In genomic region chr4:154207261-154207660, GRCm38 (mm10) we compare ENCODE assay signal across 8 mouse cellular contexts. TPM values are rescaled to one million over a fixed set of nuclear protein-coding genes. Genes with fewer than 3 reads are reported as not detected.
DNase-seq lines count a peak whose midpoint lies in the region; ATAC-seq and TF ChIP-seq lines count a peak whose summit lies in the region.

No protein-coding gene starts in this region.

- no peaks in the 10 kb centered on the region for H3K4me1 ChIP-seq in CH12.LX (ENCODE audit: control insufficient read depth in 1 of 2, insufficient read depth in 2 of 2)
- H3K4me1 ChIP-seq in cortical plate, adult 2 months (ENCODE audit: control insufficient read depth, insufficient read depth, low read length) = no peaks in the 10 kb centered on the region
- H3K4me1 ChIP-seq in liver, postnatal 0 days (ENCODE audit: insufficient read depth) = no peaks in the 10 kb centered on the region
- H3K4me1 ChIP-seq in olfactory bulb, adult 2 months (ENCODE audit: control insufficient read depth, insufficient read depth, low read length) = peaks cover 6% of the 10 kb centered on the region; the same call in 1 of the 2 replicates

- no peak overlapping the region for H3K9ac ChIP-seq in CH12.LX (ENCODE audit: insufficient read depth, low read depth)
- no peak overlapping the region for H3K9ac ChIP-seq in liver, postnatal 0 days (replicated peaks)

- TF ChIP-seq EP300 in CH12.LX (IDR thresholded peaks at IDR 0.05; ENCODE audit: low read length) = no peak
- TF ChIP-seq EP300 in liver, postnatal 0 days (IDR thresholded peaks at IDR 0.05; ENCODE audit: low read depth) = no peak

- DNase-seq in CH12.LX (ENCODE audit: extremely low read depth) = peak; percentile 54
- DNase-seq in kidney, postnatal 36 days = peak; percentile 50 to 85
- peak; percentile 74 for DNase-seq in liver, postnatal 0 days
- DNase-seq in urinary bladder, postnatal 36 days (ENCODE audit: low spot score in 2 of 2) = peak; percentile 48 to 50

- no peak overlapping the region for H3K4me2 ChIP-seq in CH12.LX (ENCODE audit: insufficient read depth, low read depth, poor library complexity, severe bottlenecking)
- no peak overlapping the region for H3K4me2 ChIP-seq in liver, postnatal 0 days (ENCODE audit: low read depth, low read length)

- H3K27ac ChIP-seq in CH12.LX (ENCODE audit: insufficient read depth, low read depth) = no peak overlapping the region
- no peak overlapping the region for H3K27ac ChIP-seq in cortical plate, adult 2 months (ENCODE audit: insufficient read depth, low read length)
- no peak overlapping the region for H3K27ac ChIP-seq in liver, postnatal 0 days (ENCODE audit: low read depth)
- no peak overlapping the region for H3K27ac ChIP-seq in olfactory bulb, adult 2 months (ENCODE audit: insufficient read depth, low read depth, low read length)

- in situ Hi-C loops in CH12.LX (cut with MboI; ENCODE audit: low pct_ligation_motif_present, low pct_unique_long_range_greater_than_20kb, low sequenced_read_pairs) = loop anchor here (5.0 to 25.0 kb wide), 2 partner anchors 40 to 605 kb away; no protein-coding TSS in a partner anchor

- dilution Hi-C loops in CH12.LX (cut with MboI; ENCODE audit: extremely low pct_ligation_motif_present, extremely low pct_unique_long_range_greater_than_20kb, low sequenced_read_pairs) = no loop called here

- no peaks in the 10 kb centered on the region for H3K79me2 ChIP-seq in CH12.LX (replicated peaks; ENCODE audit: control insufficient read depth, extremely low read depth, insufficient read depth, poor library complexity, severe bottlenecking)

- no peak overlapping the region for H3K4me3 ChIP-seq in CH12.LX (replicated peaks in 1 of 3; ENCODE audit: low read depth in 2 of 3, low read length in 2 of 3, poor library complexity in 1 of 3)
- no peak overlapping the region for H3K4me3 ChIP-seq in cortical plate, adult 2 months (ENCODE audit: insufficient read depth, low read length)
- H3K4me3 ChIP-seq in liver, postnatal 0 days (ENCODE audit: low read depth, low read length) = no peak overlapping the region
- no peak overlapping the region for H3K4me3 ChIP-seq in olfactory bulb, adult 2 months (ENCODE audit: insufficient read depth, low read depth, low read length)

- ATAC-seq in activated CD4-positive, CD25-positive, alpha-beta regulatory T cell, adult 4 months = peak; percentile 32
- ATAC-seq in granulocyte monocyte progenitor cell, adult 5-6 weeks (replicated peaks; ENCODE audit: poor library complexity, severe bottlenecking) = peak; percentile 88
- peak; percentile 72 for ATAC-seq in liver, postnatal 0 days

- H3K9me3 ChIP-seq in CH12.LX (replicated peaks; ENCODE audit: low read length) = no peaks in the 10 kb centered on the region
- H3K9me3 ChIP-seq in liver, postnatal 0 days (ENCODE audit: low read length) = no peaks in the 10 kb centered on the region

- H3K27me3 ChIP-seq in CH12.LX (replicated peaks) = peaks cover 31% of the 10 kb centered on the region
- no peaks in the 10 kb centered on the region for H3K27me3 ChIP-seq in liver, postnatal 0 days (ENCODE audit: insufficient read depth, low read length)

- no peaks in the 10 kb centered on the region for H3K36me3 ChIP-seq in CH12.LX (replicated peaks in 1 of 2; ENCODE audit: control insufficient read depth in 1 of 2, insufficient read depth in 1 of 2, low read length in 1 of 2)
- H3K36me3 ChIP-seq in liver, postnatal 0 days (replicated peaks; ENCODE audit: insufficient read depth, low read length) = no peaks in the 10 kb centered on the region

- TF ChIP-seq POLR2A in CH12.LX (IDR thresholded peaks at IDR 0.05; ENCODE audit: low read depth, low read length) = no peak
- TF ChIP-seq POLR2A in cortical plate, adult 2 months (IDR thresholded peaks at IDR 0.05; ENCODE audit: extremely low read depth, insufficient read depth, low read length) = no peak
- no peak for TF ChIP-seq POLR2A in olfactory bulb, adult 2 months (IDR thresholded peaks at IDR 0.05; ENCODE audit: insufficient read depth, low read depth, low read length)

- peak; percentile 74 for TF ChIP-seq RAD21 in CH12.LX (IDR thresholded peaks at IDR 0.05; ENCODE audit: low read depth, low read length)

- peak; percentile 63 to 69 for TF ChIP-seq CTCF in CH12.LX (conservative IDR thresholded peaks at IDR 0.05 in 1 of 2, IDR thresholded peaks at IDR 0.05 in 1 of 2; ENCODE audit: low read depth in 2 of 2, low read length in 2 of 2)
- peak; percentile 96 for TF ChIP-seq CTCF in cortical plate, adult 2 months (IDR thresholded peaks at IDR 0.05; ENCODE audit: extremely low read depth, insufficient read depth, low read length)
- TF ChIP-seq CTCF in liver, postnatal 0 days (IDR thresholded peaks at IDR 0.05; ENCODE audit: low read depth) = peak; percentile 98
- peak; percentile 59; the same call in 1 of the 2 replicates for TF ChIP-seq CTCF in olfactory bulb, adult 2 months (IDR thresholded peaks at IDR 0.05; ENCODE audit: insufficient read depth, low read depth, low read length)

- WGBS in liver, postnatal 0 days (ENCODE audit: insufficient replicate concordance) = 14% methylated on average over 5 of the region's 5 CpGs
- 16% methylated on average over 5 of the region's 5 CpGs for WGBS in olfactory bulb, adult 2 months

TF ChIP-seq in CH12.LX, 34 proteins besides CTCF, POLR2A, EP300 and RAD21:
- no peak for TF ChIP-seq ZNF384 (IDR thresholded peaks at IDR 0.05; ENCODE audit: low read depth, low read length)
- peak; percentile 67 for TF ChIP-seq SMC3 (IDR thresholded peaks at IDR 0.05; ENCODE audit: low read depth, low read length)

RNA-seq across cellular contexts. Expression of gene Megf6, which starts 36.7 kb away (rescaled TPM):
- total RNA-seq in CH12.LX (2012; rRNA removed) (not detected in 2 replicates), CH12.LX (2014; rRNA removed) (not detected in 2 replicates)
- polyA plus RNA-seq in CH12.LX (2012; ENCODE audit: insufficient read length, low read depth) = not detected in 2 replicates
- not detected for polyA plus RNA-seq in activated CD4-positive, CD25-positive, alpha-beta regulatory T cell, adult 4 months (2017; shearing (Covaris generic))
- 3.0 TPM in 2 replicates for polyA plus RNA-seq in cortical plate, adult 2 months (2012; rRNA removed)
- total RNA-seq in granulocyte monocyte progenitor cell, adult 5-6 weeks (2014; fragmentation: Nextera tagmentation) = not detected in 2 replicates
- total RNA-seq in granulocyte monocyte progenitor cell, adult 5-6 weeks (2017) = not detected in 2 replicates
- polyA plus RNA-seq in liver, postnatal 0 days (2015; fragmentation: Nextera tagmentation; extraction: Ambion mirVana) = 0.67 and 0.89 TPM in 2 replicates
- polyA plus RNA-seq in olfactory bulb, adult 2 months (2012; ENCODE audit: insufficient read depth, insufficient read length, low replicate concordance, missing spikeins) = not detected in 2 replicates

RNA-seq across cellular contexts. Expression of gene Tprgl, which starts 46.8 kb away (rescaled TPM):
- total RNA-seq in CH12.LX (2012; rRNA removed) = 47.5 and 48.6 TPM in 2 replicates
- 64.1 and 64.5 TPM in 2 replicates for total RNA-seq in CH12.LX (2014; rRNA removed)
- polyA plus RNA-seq in CH12.LX (2012; ENCODE audit: insufficient read length, low read depth) = 62.5 and 67.8 TPM in 2 replicates
- 10 to 100 TPM; 24.7 to 26.7 TPM for polyA plus RNA-seq in activated CD4-positive, CD25-positive, alpha-beta regulatory T cell, adult 4 months (2017; shearing (Covaris generic))
- polyA plus RNA-seq in cortical plate, adult 2 months (2012; rRNA removed) = 235 and 239 TPM in 2 replicates
- total RNA-seq in granulocyte monocyte progenitor cell, adult 5-6 weeks (2014; fragmentation: Nextera tagmentation) = 44.9 and 52.5 TPM in 2 replicates
- total RNA-seq in granulocyte monocyte progenitor cell, adult 5-6 weeks (2017) = 28.9 and 29.8 TPM in 2 replicates
- polyA plus RNA-seq in liver, postnatal 0 days (2015; fragmentation: Nextera tagmentation; extraction: Ambion mirVana) = 74.4 and 83.4 TPM in 2 replicates
- not detected in 2 replicates for polyA plus RNA-seq in olfactory bulb, adult 2 months (2012; ENCODE audit: insufficient read depth, insufficient read length, low replicate concordance, missing spikeins)

Comparison
In these comparisons a context has a peak if more than half of its experiments do, and no peak if none do; other contexts are left out.
1. ATAC-seq: peak in every context shown above with its lines; median percentile 88 in granulocyte monocyte progenitor cell, adult 5-6 weeks; 72 in liver, postnatal 0 days; 32 in activated CD4-positive, CD25-positive, alpha-beta regulatory T cell, adult 4 months.